Mouse (Mus musculus) heart, embryonic 10.5 days (tissue): Measurements from ENCODE around the gene Cldn7. TPM values are rescaled to one million over a fixed set of nuclear protein-coding genes. Genes with fewer than 3 reads are reported as not detected.

Experiments used
- DNase-seq: peaks from one replicate; pipeline ENCODE4 v3.0.0-alpha.2; 2017; ENCODE audit warnings: low spot score
- H3K27ac ChIP-seq: fragments of 300-500 bp; sonication (generic); 2 replicates; pipeline ENCODE4 v1.5.1; 2016; ENCODE audit warnings: mild to moderate bottlenecking
- H3K27me3 ChIP-seq: fragments of 300-500 bp; sonication (generic); 2 replicates; pipeline ENCODE4 v1.6.1; 2016; ENCODE audit warnings: mild to moderate bottlenecking; ENCODE audit not compliant: poor library complexity, insufficient read depth, severe bottlenecking
- H3K36me3 ChIP-seq: fragments of 300-500 bp; sonication (generic); 2 replicates; pipeline ENCODE4 v1.6.1; 2016; ENCODE audit warnings: mild to moderate bottlenecking, moderate library complexity
- H3K4me1 ChIP-seq: fragments of 300-500 bp; sonication (generic); 2 replicates; pipeline ENCODE4 v1.6.1; 2016; ENCODE audit warnings: mild to moderate bottlenecking
- H3K4me3 ChIP-seq: fragments of 300-500 bp; sonication (generic); 2 replicates; pipeline ENCODE4 v1.5.1; 2016; ENCODE audit warnings: mild to moderate bottlenecking, moderate library complexity
- H3K9me3 ChIP-seq: fragments of 300-500 bp; sonication (generic); 2 replicates; pipeline ENCODE4 v1.6.1; 2016; ENCODE audit warnings: mild to moderate bottlenecking, moderate library complexity
- WGBS: fragments of 180-500 bp; shearing (Covaris S2); methylation state at CpG from one replicate; pipeline ENCODE4 v1.1.7; 2016; 5-methylcytosine and 5-hydroxymethylcytosine counted together
- polyA plus RNA-seq: library from polyadenylated mRNA; unstranded; fragments of >200 nt; fragmentation: Nextera tagmentation; extraction: Ambion mirVana; gene quantifications from 2 replicates; pipeline ENCODE4 v1.2.1, GENCODE M21; 2016

Gene Cldn7
- polyA plus RNA-seq, 1 experiment from 2014 or later: 22.3 TPM

DNA sequence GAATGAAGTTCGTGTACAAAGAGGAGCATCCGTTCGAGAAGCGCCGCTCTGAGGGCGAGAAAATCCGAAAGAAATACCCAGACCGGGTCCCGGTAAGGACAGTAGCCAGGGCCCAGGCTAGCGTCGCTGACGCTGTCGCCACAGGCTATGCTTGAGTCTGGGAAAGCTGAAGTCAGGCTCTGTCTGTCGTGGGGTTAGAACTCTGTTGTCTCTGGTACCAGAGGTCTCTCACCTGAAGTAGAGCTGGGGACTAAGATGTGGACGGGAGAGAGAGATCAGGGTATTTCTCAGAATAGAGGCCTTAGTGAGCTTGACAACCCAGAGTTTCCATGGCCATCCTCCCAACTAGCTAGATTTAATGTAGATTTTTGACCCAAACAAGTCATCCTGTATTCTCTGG, 27.1 kb downstream of the Cldn7 start:
- under 1% methylated on average over 15 of the region's 15 CpGs for WGBS
- no peaks in the 10 kb centered on the region for H3K27me3 ChIP-seq
- H3K4me3 ChIP-seq: peak overlapping the region; percentile 83
- H3K9me3 ChIP-seq: no peaks in the 10 kb centered on the region
- H3K27ac ChIP-seq: peak overlapping the region; percentile 95
- DNase-seq: no peak
- H3K4me1 ChIP-seq: peaks cover 19% of the 10 kb centered on the region
- peaks cover 55% of the 10 kb centered on the region for H3K36me3 ChIP-seq

DNA sequence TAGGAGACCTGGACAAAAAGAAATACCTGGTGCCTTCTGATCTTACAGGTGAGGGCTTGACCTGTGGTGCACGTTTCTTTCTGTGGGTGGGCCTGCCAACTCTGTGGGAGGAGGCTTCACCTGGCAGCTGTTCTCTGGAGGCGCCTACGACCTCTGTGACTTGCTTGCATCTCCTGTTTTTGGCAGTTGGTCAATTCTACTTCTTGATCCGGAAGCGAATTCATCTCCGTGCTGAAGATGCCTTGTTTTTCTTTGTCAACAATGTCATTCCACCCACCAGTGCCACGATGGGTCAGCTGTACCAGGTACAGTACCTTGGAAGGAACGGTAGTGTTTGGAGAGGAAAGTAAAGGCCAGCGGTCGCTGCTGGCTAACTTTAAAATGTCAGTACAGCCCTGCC, 27.8 kb downstream of the Cldn7 start:
- peaks cover 25% of the 10 kb centered on the region for H3K4me1 ChIP-seq
- 82% methylated on average over 10 of the region's 10 CpGs for WGBS
- no peak for DNase-seq
- no peaks in the 10 kb centered on the region for H3K9me3 ChIP-seq
- H3K27ac ChIP-seq: peak overlapping the region; percentile 23; the same call in 1 of the 2 replicates
- H3K4me3 ChIP-seq: peak overlapping the region; percentile 83
- H3K27me3 ChIP-seq: no peaks in the 10 kb centered on the region
- H3K36me3 ChIP-seq: peaks cover 48% of the 10 kb centered on the region

- Histone ChIP-seq H3K27ac (no peak overlapping the region), H3K4me1 (peaks cover 31% of the 10 kb centered on the region), H3K4me3 (0 out of 2 replicates have a peak overlapping the region, but pooled peaks have one; percentile 83), H3K9me3 (no peaks in the 10 kb centered on the region), H3K36me3 (peaks cover 47% of the 10 kb centered on the region), H3K27me3 (no peaks in the 10 kb centered on the region)
- no peak for DNase-seq
- WGBS: 85% methylated on average over 3 of the region's 3 CpGs
These were observed 28.4 kb downstream of the Cldn7 start for GRCm38 (mm10) chr11:69992932-69993331.

GRCm38 (mm10) chr11:69994401-69995090, 30.0 kb downstream of the Cldn7 start:
- H3K4me3 ChIP-seq: peak overlapping the region; percentile 99
- WGBS: 84% methylated on average over 11 of the region's 11 CpGs
- peaks cover 47% of the 10 kb centered on the region for H3K36me3 ChIP-seq
- H3K27me3 ChIP-seq: no peaks in the 10 kb centered on the region
- no peak for DNase-seq
- no peaks in the 10 kb centered on the region for H3K9me3 ChIP-seq
- H3K27ac ChIP-seq: no peak overlapping the region
- H3K4me1 ChIP-seq: peaks cover 36% of the 10 kb centered on the region

- Histone ChIP-seq H3K4me3 (peak within 1 kb of the TSS; percentile 99), H3K36me3 (peaks cover 46% of the 10 kb centered on the region), H3K9me3 (no peaks in the 10 kb centered on the region), H3K4me1 (peaks cover 38% of the 10 kb centered on the region), H3K27me3 (no peaks in the 10 kb centered on the region), H3K27ac (peak within 1 kb of the TSS; percentile 97)
- under 1% methylated on average over 36 of the region's 36 CpGs for WGBS
- peak; percentile 99 for DNase-seq
These were observed 30.9 kb downstream of the Cldn7 start, which contains the start of gene Phf23 for GRCm38 (mm10) chr11:69995391-69995960. Phf23 (plus strand) TSS chr11:69995777.

GRCm38 (mm10) chr11:69996161-69997061, 31.8 kb downstream of the Cldn7 start:
- H3K27ac ChIP-seq: peak overlapping the region; percentile 97
- peaks cover 38% of the 10 kb centered on the region for H3K4me1 ChIP-seq
- peak overlapping the region; percentile 99 for H3K4me3 ChIP-seq
- DNase-seq: peak; percentile 84
- 2% methylated on average over 64 of the region's 66 CpGs for WGBS
- H3K36me3 ChIP-seq: peaks cover 46% of the 10 kb centered on the region
- no peaks in the 10 kb centered on the region for H3K9me3 ChIP-seq
- no peaks in the 10 kb centered on the region for H3K27me3 ChIP-seq

- WGBS: under 1% methylated on average over 40 of the region's 44 CpGs
- Histone ChIP-seq H3K36me3 (peaks cover 49% of the 10 kb centered on the region), H3K4me3 (peak overlapping the region; percentile 99), H3K4me1 (peaks cover 45% of the 10 kb centered on the region), H3K27me3 (no peaks in the 10 kb centered on the region), H3K27ac (peak overlapping the region; percentile 97), H3K9me3 (no peaks in the 10 kb centered on the region)
- DNase-seq: peak; percentile 96
These were observed 32.5 kb downstream of the Cldn7 start for GRCm38 (mm10) chr11:69997070-69997509.

GRCm38 (mm10) chr11:69998567-69999491, 34.2 kb downstream of the Cldn7 start:
- 91% methylated on average over 27 of the region's 27 CpGs for WGBS

DNA sequence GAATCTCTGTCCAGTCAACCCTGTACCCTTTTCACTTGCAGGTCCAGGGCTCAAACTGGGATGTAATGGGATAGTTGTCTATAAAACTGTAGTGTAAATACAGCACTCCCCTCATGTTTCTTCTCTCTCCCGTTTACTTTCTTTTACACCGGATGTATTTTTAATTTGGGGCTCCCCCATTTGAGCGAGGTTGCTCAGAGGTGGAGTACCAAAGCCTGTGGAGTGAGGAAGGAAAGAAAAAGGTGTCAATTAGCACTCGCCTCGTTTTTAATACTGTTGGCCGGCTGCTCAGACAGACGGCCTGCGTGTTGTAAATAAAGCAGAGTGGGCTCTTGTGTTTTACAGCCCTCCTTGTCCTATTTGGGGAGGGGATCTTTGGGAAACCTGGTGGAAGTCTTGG, 35.1 kb downstream of the Cldn7 start:
- WGBS: 82% methylated on average over 8 of the region's 8 CpGs
- no peaks in the 10 kb centered on the region for H3K27me3 ChIP-seq

More at GRCm38 (mm10) chr11:69998567-69999491, 34.2 kb downstream of the Cldn7 start:
- no peak for DNase-seq
- H3K4me1 ChIP-seq: peaks cover 49% of the 10 kb centered on the region
- no peak overlapping the region for H3K27ac ChIP-seq
- no peaks in the 10 kb centered on the region for H3K9me3 ChIP-seq
- H3K36me3 ChIP-seq: peaks cover 42% of the 10 kb centered on the region
- 0 out of 2 replicates have a peak overlapping the region, but pooled peaks have one; percentile 19 for H3K4me3 ChIP-seq
- H3K27me3 ChIP-seq: no peaks in the 10 kb centered on the region

GRCm38 (mm10) chr11:70000396-70000898, 35.9 kb downstream of the Cldn7 start, which contains the start of gene Dvl2:
Dvl2 (plus strand) TSS chr11:70000595.
- H3K36me3 ChIP-seq: peaks cover 45% of the 10 kb centered on the region
- peak within 1 kb of the TSS; percentile 80 for H3K4me3 ChIP-seq
- peak within 1 kb of the TSS; percentile 96 for H3K27ac ChIP-seq
- peak; percentile 99 for DNase-seq
- H3K4me1 ChIP-seq: peaks cover 49% of the 10 kb centered on the region
- WGBS: under 1% methylated on average over 46 of the region's 48 CpGs
- H3K27me3 ChIP-seq: no peaks in the 10 kb centered on the region
- H3K9me3 ChIP-seq: no peaks in the 10 kb centered on the region

More for the DNA sequence above, 35.1 kb downstream of the Cldn7 start:
- Histone ChIP-seq H3K36me3 (peaks cover 40% of the 10 kb centered on the region), H3K27ac (0 out of 2 replicates have a peak overlapping the region, but pooled peaks have one; percentile 96), H3K4me3 (peak overlapping the region; percentile 80), H3K9me3 (no peaks in the 10 kb centered on the region), H3K4me1 (peaks cover 52% of the 10 kb centered on the region)
- no peak for DNase-seq

GRCm38 (mm10) chr11:70001159-70001558, 36.6 kb downstream of the Cldn7 start:
- H3K27ac ChIP-seq: peak overlapping the region; percentile 96
- no peak for DNase-seq
- H3K9me3 ChIP-seq: no peaks in the 10 kb centered on the region
- H3K4me3 ChIP-seq: peak overlapping the region; percentile 80
- peaks cover 52% of the 10 kb centered on the region for H3K36me3 ChIP-seq
- WGBS: 10% methylated on average over 8 of the region's 8 CpGs
- H3K27me3 ChIP-seq: no peaks in the 10 kb centered on the region
- H3K4me1 ChIP-seq: peaks cover 49% of the 10 kb centered on the region
